Mouse (Mus musculus) hindbrain, postnatal 0 days (tissue): ENCODE measurements around the gene Parp16. TPM values are rescaled to one million over a fixed set of nuclear protein-coding genes. Genes with fewer than 3 reads are reported as not detected.

Source experiments
- ATAC-seq: fragments of 200-750 bp; cut with Nextera tagmentation; 2 replicates; pipeline ENCODE4 v1.8.0; 2017; ENCODE audit warnings: mild to moderate bottlenecking, moderate TSS enrichment, moderate library complexity
- DNase-seq: peaks from one replicate; pipeline ENCODE4 v3.0.0-alpha.2; 2015; ENCODE audit warnings: low spot score
- H3K27ac ChIP-seq: fragments of 300-500 bp; sonication (generic); 2 replicates; pipeline ENCODE4 v1.5.1; 2014; ENCODE audit warnings: mild to moderate bottlenecking
- H3K27me3 ChIP-seq: fragments of 300-500 bp; sonication (generic); 2 replicates; pipeline ENCODE4 v1.6.1; 2014; ENCODE audit warnings: low read length, mixed read lengths; ENCODE audit not compliant: insufficient read depth
- H3K36me3 ChIP-seq: fragments of 300-500 bp; sonication (generic); 2 replicates; pipeline ENCODE4 v1.6.1; 2014; ENCODE audit warnings: low read length, mixed read lengths; ENCODE audit not compliant: insufficient read depth
- H3K4me1 ChIP-seq: fragments of 300-500 bp; sonication (generic); 2 replicates; pipeline ENCODE4 v1.6.1; 2014; ENCODE audit warnings: antibody characterized with exemption, low read length, mixed read lengths; ENCODE audit not compliant: insufficient read depth
- H3K4me2 ChIP-seq: fragments of 300-500 bp; sonication (generic); 2 replicates; pipeline ENCODE4 v1.6.1; 2014; ENCODE audit warnings: low read depth, mild to moderate bottlenecking, low read length, moderate library complexity, mixed read lengths
- H3K4me3 ChIP-seq: fragments of 300-500 bp; sonication (generic); 2 replicates; pipeline ENCODE4 v1.5.1; 2014; ENCODE audit warnings: low read length
- H3K9ac ChIP-seq: fragments of 300-500 bp; sonication (generic); replicated peaks from 2 replicates; pipeline ENCODE4 v1.6.1; 2014; ENCODE audit warnings: mild to moderate bottlenecking, low read length, moderate library complexity, mixed read lengths
- H3K9me3 ChIP-seq: fragments of 300-500 bp; sonication (generic); 2 replicates; pipeline ENCODE4 v1.6.1; 2016; ENCODE audit warnings: low read length, mixed read lengths
- CTCF ChIP-seq: IDR thresholded peaks from 2 replicates; pipeline ENCODE4 v1.5.1; 2016; ENCODE audit warnings: antibody characterized with exemption, control low read depth, low read depth
- WGBS: fragments of 180-500 bp; shearing (Covaris S2); extraction: QIAGEN DNeasy Blood & Tissue Kit; methylation state at CpG from one replicate; pipeline ENCODE4 v1.1.7; 2014; 5-methylcytosine and 5-hydroxymethylcytosine counted together
- polyA plus RNA-seq: library from polyadenylated mRNA; unstranded; fragments of >200 nt; fragmentation: Nextera tagmentation; extraction: Ambion mirVana; gene quantifications from 2 replicates; pipeline ENCODE4 v1.2.1, GENCODE M21; 2015
- total RNA-seq: library from RNA; depleted of rRNA; stranded (reverse); fragments of >200 nt; gene quantifications from 2 replicates; pipeline ENCODE4 v1.2.3, GENCODE M21; 2014

The Parp16 gene
- total and polyA plus RNA-seq, 2 experiments from 2014 or later = 5.9 to 6.7 TPM

DNA sequence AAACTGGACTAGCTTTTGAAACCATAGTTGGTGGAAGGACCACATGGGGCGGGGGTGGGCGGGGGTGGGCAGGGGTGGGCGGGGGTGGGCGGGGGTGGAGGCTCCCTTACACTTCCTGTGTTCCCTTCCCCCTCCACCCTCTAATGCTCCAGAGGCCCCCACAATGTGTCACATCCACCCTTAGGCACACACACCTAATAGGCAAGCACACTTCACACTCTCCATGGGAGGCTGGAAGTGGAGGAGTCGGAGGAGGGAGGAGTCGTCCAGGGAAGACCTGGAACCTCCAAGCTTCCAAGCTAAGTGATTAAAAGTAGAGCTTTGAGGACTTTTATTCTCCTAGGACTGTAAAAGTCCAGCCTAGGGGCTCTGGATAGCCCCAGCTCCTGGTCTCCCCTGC lies 26.6 kb upstream of the Parp16 start:
- Histone ChIP-seq H3K27ac (no peak overlapping the region), H3K9me3 (no peaks in the 10 kb centered on the region), H3K4me3 (no peak overlapping the region)

GRCm38 (mm10) chr9:65168952-65169351 lies 26.2 kb upstream of the Parp16 start:
- Histone ChIP-seq H3K9ac (no peak overlapping the region), H3K4me1 (0 out of 2 replicates have a peak, but pooled peaks cover 3% of the 10 kb centered on the region), H3K4me2 (no peak overlapping the region), H3K27me3 (no peaks in the 10 kb centered on the region), H3K27ac (no peak overlapping the region), H3K4me3 (no peak overlapping the region), H3K9me3 (no peaks in the 10 kb centered on the region), H3K36me3 (no peaks in the 10 kb centered on the region)
- ATAC-seq (no peak), DNase-seq (no peak)
- 51% methylated on average over 4 of the region's 4 CpGs for WGBS
- no peak for TF ChIP-seq CTCF

More for the DNA sequence above, 26.6 kb upstream of the Parp16 start:
- ATAC-seq (no peak), DNase-seq (no peak)
- WGBS = 50% methylated on average over 2 of the region's 6 CpGs
- Histone ChIP-seq H3K27me3 (no peaks in the 10 kb centered on the region), H3K4me1 (0 out of 2 replicates have a peak, but pooled peaks cover 3% of the 10 kb centered on the region), H3K9ac (no peak overlapping the region), H3K4me2 (no peak overlapping the region), H3K36me3 (no peaks in the 10 kb centered on the region)
- no peak for TF ChIP-seq CTCF

DNA sequence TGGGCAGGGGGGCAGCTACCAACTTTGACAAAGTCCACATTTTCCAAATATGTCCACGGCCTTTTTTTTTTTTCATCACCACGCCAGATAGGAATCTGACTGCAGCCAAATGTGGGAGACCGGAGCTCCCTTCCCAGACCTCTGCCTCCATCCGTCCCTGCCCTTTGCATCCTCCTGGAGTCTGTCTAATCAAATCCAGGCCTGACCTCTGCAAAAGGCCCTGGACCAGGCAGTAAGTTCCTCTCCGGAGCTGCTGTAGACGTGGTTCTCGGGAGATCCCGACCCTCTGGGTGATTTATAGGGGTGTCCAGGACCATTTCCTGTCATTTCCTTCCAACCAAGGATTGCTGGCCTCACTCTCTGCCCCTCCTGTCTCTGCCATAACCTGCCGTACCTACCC lies 22.5 kb upstream of the Parp16 start:
- Histone ChIP-seq H3K4me3 (no peak overlapping the region), H3K36me3 (no peaks in the 10 kb centered on the region), H3K9ac (no peak overlapping the region), H3K27ac (no peak overlapping the region), H3K9me3 (no peaks in the 10 kb centered on the region), H3K4me2 (no peak overlapping the region), H3K27me3 (no peaks in the 10 kb centered on the region), H3K4me1 (peaks cover 16% of the 10 kb centered on the region)
- ATAC-seq = no peak
- WGBS = 75% methylated on average over 9 of the region's 9 CpGs
- DNase-seq = no peak
- TF ChIP-seq CTCF = no peak

GRCm38 (mm10) chr9:65175234-65175938 lies 19.8 kb upstream of the Parp16 start:
- DNase-seq = no peak
- peak overlapping the region; percentile 76 for H3K27ac ChIP-seq
- H3K36me3 ChIP-seq = no peaks in the 10 kb centered on the region
- peaks cover 26% of the 10 kb centered on the region for H3K4me1 ChIP-seq
- no peak overlapping the region for H3K9ac ChIP-seq
- TF ChIP-seq CTCF = no peak
- no peak overlapping the region for H3K4me2 ChIP-seq
- H3K9me3 ChIP-seq = no peaks in the 10 kb centered on the region
- 26% methylated on average over 5 of the region's 5 CpGs for WGBS
- no peak overlapping the region for H3K4me3 ChIP-seq
- H3K27me3 ChIP-seq = no peaks in the 10 kb centered on the region
- ATAC-seq = peak; percentile 11; the same call in 1 of the 2 replicates

- no peak overlapping the region for H3K4me2 ChIP-seq
- WGBS = 13% methylated on average over 9 of the region's 9 CpGs
- H3K4me1 ChIP-seq = peaks cover 26% of the 10 kb centered on the region
- H3K27ac ChIP-seq = peak overlapping the region; percentile 76
- DNase-seq (peak; percentile 65), ATAC-seq (peak; percentile 65)
- H3K27me3 ChIP-seq = no peaks in the 10 kb centered on the region
- H3K9ac ChIP-seq = no peak overlapping the region
- TF ChIP-seq CTCF = peak; percentile 60
- no peaks in the 10 kb centered on the region for H3K36me3 ChIP-seq
- H3K4me3 ChIP-seq = no peak overlapping the region
- H3K9me3 ChIP-seq = no peaks in the 10 kb centered on the region
These were observed 18.9 kb upstream of the Parp16 start for GRCm38 (mm10) chr9:65175939-65176871.

GRCm38 (mm10) chr9:65177497-65177896 lies 17.7 kb upstream of the Parp16 start:
- DNase-seq (no peak), ATAC-seq (no peak)
- no peak for TF ChIP-seq CTCF
- Histone ChIP-seq H3K4me1 (peaks cover 26% of the 10 kb centered on the region), H3K9ac (no peak overlapping the region), H3K27ac (peak overlapping the region; percentile 62; the same call in 1 of the 2 replicates), H3K36me3 (peaks cover 10% of the 10 kb centered on the region; the same call in 1 of the 2 replicates), H3K4me2 (no peak overlapping the region), H3K27me3 (no peaks in the 10 kb centered on the region), H3K9me3 (no peaks in the 10 kb centered on the region), H3K4me3 (no peak overlapping the region)
- 55% methylated on average over 3 of the region's 3 CpGs for WGBS
